Mouse (Mus musculus): Measurements from ENCODE around the gene Lsm2. TPM values are rescaled to one million over a fixed set of nuclear protein-coding genes. Genes with fewer than 3 reads are reported as not detected.

Lsm2 gene
- total and polyA plus RNA-seq, 2 experiments from 2014 or later: 29.1 to 111 TPM

GRCm38 (mm10) chr17:35034896-35035295, 53.2 kb downstream of the Lsm2 start:
- ATAC-seq: no peak

More at GRCm38 (mm10) chr17:35034896-35035295, 53.2 kb downstream of the Lsm2 start:
- Histone ChIP-seq H3K27me3 (ENCODE audit: insufficient read depth, low read length) (no peaks in the 10 kb centered on the region), H3K4me1 (ENCODE audit: insufficient read depth) (no peaks in the 10 kb centered on the region), H3K4me2 (ENCODE audit: low read depth) (no peak overlapping the region), H3K9me3 (ENCODE audit: low read length) (no peaks in the 10 kb centered on the region), H3K36me3 (ENCODE audit: insufficient read depth) (no peaks in the 10 kb centered on the region), H3K9ac (no peak overlapping the region), H3K27ac (ENCODE audit: low read depth, low read length) (no peak overlapping the region), H3K4me3 (ENCODE audit: low read depth, low read length) (no peak overlapping the region)
- no peak for TF ChIP-seq CTCF (IDR thresholded peaks at IDR 0.05; ENCODE audit: low read depth)
- no peak for DNase-seq
- 76% methylated on average over 6 of the region's 6 CpGs for WGBS

Other genes starting within 250 kb of the Lsm2 start
Only the 30 nearest of the 43 such genes appear.
- gene Skiv2l, start 131.7 kb upstream of the Lsm2 start, total RNA-seq (2014; rRNA removed): 91.8 and 97.7 TPM in 2 replicates
- 36.9 and 42.8 TPM in 2 replicates for gene Skiv2l, start 131.7 kb upstream of the Lsm2 start, polyA plus RNA-seq (2015; fragmentation: Nextera tagmentation; extraction: Ambion mirVana)
- 32.0 and 56.2 TPM in 2 replicates for gene Nelfe, start 131.5 kb upstream of the Lsm2 start, total RNA-seq (2014; rRNA removed)
- 49.6 and 54.6 TPM in 2 replicates for gene Nelfe, start 131.5 kb upstream of the Lsm2 start, polyA plus RNA-seq (2015; fragmentation: Nextera tagmentation; extraction: Ambion mirVana)
- gene Cfb, start 119.3 kb upstream of the Lsm2 start, total RNA-seq (2014; rRNA removed): 0.67 and 1.4 TPM in 2 replicates
- 1.0 and 1.7 TPM in 2 replicates for gene Cfb, start 119.3 kb upstream of the Lsm2 start, polyA plus RNA-seq (2015; fragmentation: Nextera tagmentation; extraction: Ambion mirVana)
- 25.2 and 32.6 TPM in 2 replicates for gene Zbtb12, start 102.4 kb upstream of the Lsm2 start, total RNA-seq (2014; rRNA removed)
- 5.3 and 7.7 TPM in 2 replicates for gene Zbtb12, start 102.4 kb upstream of the Lsm2 start, polyA plus RNA-seq (2015; fragmentation: Nextera tagmentation; extraction: Ambion mirVana)
- not detected in 2 replicates for gene Gm20547, start 99.8 kb upstream of the Lsm2 start, total RNA-seq (2014; rRNA removed)
- not detected in 2 replicates for gene Gm20547, start 99.8 kb upstream of the Lsm2 start, polyA plus RNA-seq (2015; fragmentation: Nextera tagmentation; extraction: Ambion mirVana)
- 2.6 and 6.1 TPM in 2 replicates for gene C2, start 83.6 kb upstream of the Lsm2 start, total RNA-seq (2014; rRNA removed)
- 3.0 and 3.5 TPM in 2 replicates for gene C2, start 83.6 kb upstream of the Lsm2 start, polyA plus RNA-seq (2015; fragmentation: Nextera tagmentation; extraction: Ambion mirVana)
- gene Ehmt2, start 83.4 kb upstream of the Lsm2 start, total RNA-seq (2014; rRNA removed): 293 and 302 TPM in 2 replicates
- 45.5 and 61.8 TPM in 2 replicates for gene Ehmt2, start 83.4 kb upstream of the Lsm2 start, polyA plus RNA-seq (2015; fragmentation: Nextera tagmentation; extraction: Ambion mirVana)
- gene Slc44a4, start 67.4 kb upstream of the Lsm2 start, total RNA-seq (2014; rRNA removed): not detected in 2 replicates
- 0.06 TPM in 1 of 2 replicates, not detected in the other for gene Slc44a4, start 67.4 kb upstream of the Lsm2 start, polyA plus RNA-seq (2015; fragmentation: Nextera tagmentation; extraction: Ambion mirVana)
- 36.7 and 36.8 TPM in 2 replicates for gene Neu1, start 50.6 kb upstream of the Lsm2 start, total RNA-seq (2014; rRNA removed)
- gene Neu1, start 50.6 kb upstream of the Lsm2 start, polyA plus RNA-seq (2015; fragmentation: Nextera tagmentation; extraction: Ambion mirVana): 33.5 and 34.5 TPM in 2 replicates
- 5.2 and 8.1 TPM in 2 replicates for gene Hspa1b, start 22.6 kb upstream of the Lsm2 start, total RNA-seq (2014; rRNA removed)
- gene Hspa1b, start 22.6 kb upstream of the Lsm2 start, polyA plus RNA-seq (2015; fragmentation: Nextera tagmentation; extraction: Ambion mirVana): 0.42 and 0.52 TPM in 2 replicates
- gene Gm20481, start 11.9 kb upstream of the Lsm2 start, total RNA-seq (2014; rRNA removed): not detected in 2 replicates
- not detected in 2 replicates for gene Gm20481, start 11.9 kb upstream of the Lsm2 start, polyA plus RNA-seq (2015; fragmentation: Nextera tagmentation; extraction: Ambion mirVana)
- 7.9 and 13.8 TPM in 2 replicates for gene Hspa1a, start 9.7 kb upstream of the Lsm2 start, total RNA-seq (2014; rRNA removed)
- gene Hspa1a, start 9.7 kb upstream of the Lsm2 start, polyA plus RNA-seq (2015; fragmentation: Nextera tagmentation; extraction: Ambion mirVana): 7.6 and 8.5 TPM in 2 replicates
- 0.24 and 0.46 TPM in 2 replicates for gene Hspa1l, start 9.2 kb upstream of the Lsm2 start, total RNA-seq (2014; rRNA removed)
- 0.36 and 0.50 TPM in 2 replicates for gene Hspa1l, start 9.2 kb upstream of the Lsm2 start, polyA plus RNA-seq (2015; fragmentation: Nextera tagmentation; extraction: Ambion mirVana)
- gene Vars, start 19.1 kb downstream of the Lsm2 start, total RNA-seq (2014; rRNA removed): 84.4 and 93.4 TPM in 2 replicates
- gene Vars, start 19.1 kb downstream of the Lsm2 start, polyA plus RNA-seq (2015; fragmentation: Nextera tagmentation; extraction: Ambion mirVana): 36.7 and 45.4 TPM in 2 replicates
- 0.14 and 0.31 TPM in 2 replicates for gene Vwa7, start 34.7 kb downstream of the Lsm2 start, total RNA-seq (2014; rRNA removed)
- 0.08 TPM in 1 of 2 replicates, not detected in the other for gene Vwa7, start 34.7 kb downstream of the Lsm2 start, polyA plus RNA-seq (2015; fragmentation: Nextera tagmentation; extraction: Ambion mirVana)
- 2.2 and 2.7 TPM in 2 replicates for gene Sapcd1, start 46.2 kb downstream of the Lsm2 start, total RNA-seq (2014; rRNA removed)
- 1.6 TPM in 2 replicates for gene Sapcd1, start 46.2 kb downstream of the Lsm2 start, polyA plus RNA-seq (2015; fragmentation: Nextera tagmentation; extraction: Ambion mirVana)
- gene Msh5, start 64.9 kb downstream of the Lsm2 start, total RNA-seq (2014; rRNA removed): 1.3 and 2.2 TPM in 2 replicates
- 1.1 and 1.3 TPM in 2 replicates for gene Msh5, start 64.9 kb downstream of the Lsm2 start, polyA plus RNA-seq (2015; fragmentation: Nextera tagmentation; extraction: Ambion mirVana)
- gene Clic1, start 68.1 kb downstream of the Lsm2 start, total RNA-seq (2014; rRNA removed): 26.8 and 29.3 TPM in 2 replicates
- gene Clic1, start 68.1 kb downstream of the Lsm2 start, polyA plus RNA-seq (2015; fragmentation: Nextera tagmentation; extraction: Ambion mirVana): 47.9 and 50.5 TPM in 2 replicates
- 167 and 220 TPM in 2 replicates for gene Ddah2, start 77.2 kb downstream of the Lsm2 start, total RNA-seq (2014; rRNA removed)
- 261 and 299 TPM in 2 replicates for gene Ddah2, start 77.2 kb downstream of the Lsm2 start, polyA plus RNA-seq (2015; fragmentation: Nextera tagmentation; extraction: Ambion mirVana)
- gene Ly6g6c, start 83.5 kb downstream of the Lsm2 start, total RNA-seq (2014; rRNA removed): not detected in 2 replicates
- not detected in 2 replicates for gene Ly6g6c, start 83.5 kb downstream of the Lsm2 start, polyA plus RNA-seq (2015; fragmentation: Nextera tagmentation; extraction: Ambion mirVana)
- not detected in 2 replicates for gene Mpig6b, start 84.3 kb downstream of the Lsm2 start, total RNA-seq (2014; rRNA removed)
- gene Mpig6b, start 84.3 kb downstream of the Lsm2 start, polyA plus RNA-seq (2015; fragmentation: Nextera tagmentation; extraction: Ambion mirVana): 0.08 TPM in 2 replicates
- 0.38 and 3.9 TPM in 2 replicates for gene Ly6g6e, start 95.0 kb downstream of the Lsm2 start, total RNA-seq (2014; rRNA removed)
- gene Ly6g6e, start 95.0 kb downstream of the Lsm2 start, polyA plus RNA-seq (2015; fragmentation: Nextera tagmentation; extraction: Ambion mirVana): 2.9 and 3.9 TPM in 2 replicates
- gene Ly6g6d, start 96.2 kb downstream of the Lsm2 start, total RNA-seq (2014; rRNA removed): 3.8 TPM in 1 of 2 replicates, not detected in the other
- gene Ly6g6d, start 96.2 kb downstream of the Lsm2 start, polyA plus RNA-seq (2015; fragmentation: Nextera tagmentation; extraction: Ambion mirVana): 1.2 and 1.6 TPM in 2 replicates
- gene Ly6g6f, start 103.7 kb downstream of the Lsm2 start, total RNA-seq (2014; rRNA removed): 0.23 TPM in 1 of 2 replicates, not detected in the other
- not detected in 2 replicates for gene Ly6g6f, start 103.7 kb downstream of the Lsm2 start, polyA plus RNA-seq (2015; fragmentation: Nextera tagmentation; extraction: Ambion mirVana)
- 139 and 202 TPM in 2 replicates for gene Abhd16a, start 107.4 kb downstream of the Lsm2 start, total RNA-seq (2014; rRNA removed)
- gene Abhd16a, start 107.4 kb downstream of the Lsm2 start, polyA plus RNA-seq (2015; fragmentation: Nextera tagmentation; extraction: Ambion mirVana): 92.8 and 96.3 TPM in 2 replicates
- not detected in 2 replicates for gene Ly6g5c, start 126.4 kb downstream of the Lsm2 start, total RNA-seq (2014; rRNA removed)
- gene Ly6g5c, start 126.4 kb downstream of the Lsm2 start, polyA plus RNA-seq (2015; fragmentation: Nextera tagmentation; extraction: Ambion mirVana): not detected in 2 replicates
- 0.54 and 1.1 TPM in 2 replicates for gene Ly6g5b, start 133.6 kb downstream of the Lsm2 start, total RNA-seq (2014; rRNA removed)
- gene Ly6g5b, start 133.6 kb downstream of the Lsm2 start, polyA plus RNA-seq (2015; fragmentation: Nextera tagmentation; extraction: Ambion mirVana): 0.55 and 1.1 TPM in 2 replicates
- 16.9 and 20.5 TPM in 2 replicates for gene Gpank1, start 139.6 kb downstream of the Lsm2 start, total RNA-seq (2014; rRNA removed)
- gene Gpank1, start 139.6 kb downstream of the Lsm2 start, polyA plus RNA-seq (2015; fragmentation: Nextera tagmentation; extraction: Ambion mirVana): 19.7 and 20.8 TPM in 2 replicates
- gene Csnk2b, start 140.2 kb downstream of the Lsm2 start, total RNA-seq (2014; rRNA removed): 240 and 247 TPM in 2 replicates
- gene Csnk2b, start 140.2 kb downstream of the Lsm2 start, polyA plus RNA-seq (2015; fragmentation: Nextera tagmentation; extraction: Ambion mirVana): 334 and 335 TPM in 2 replicates
- 15.3 and 26.2 TPM in 2 replicates for gene D17H6S53E, start 144.5 kb downstream of the Lsm2 start, total RNA-seq (2014; rRNA removed)
- 7.4 and 8.0 TPM in 2 replicates for gene D17H6S53E, start 144.5 kb downstream of the Lsm2 start, polyA plus RNA-seq (2015; fragmentation: Nextera tagmentation; extraction: Ambion mirVana)

Data from forebrain, postnatal 0 days (tissue).